Mouse (Mus musculus) ES-E14 (cell line): ENCODE measurements around the gene Emilin2.

ENCODE experiments used
- CHD2 ChIP-seq: IDR thresholded peaks from 2 replicates; pipeline ENCODE4 v1.6.1; 2014; ENCODE audit warnings: mild to moderate bottlenecking, low read depth, low read length, inconsistent platforms
- HCFC1 ChIP-seq: IDR thresholded peaks from 2 replicates; pipeline ENCODE4 v1.6.1; 2012; ENCODE audit warnings: low read length, inconsistent platforms, borderline replicate concordance; ENCODE audit not compliant: insufficient read depth
- MAFK ChIP-seq: IDR thresholded peaks from 2 replicates; pipeline ENCODE4 v1.6.1; 2014; ENCODE audit warnings: mild to moderate bottlenecking, low read depth, low read length, inconsistent platforms; ENCODE audit not compliant: insufficient read depth

DNA sequence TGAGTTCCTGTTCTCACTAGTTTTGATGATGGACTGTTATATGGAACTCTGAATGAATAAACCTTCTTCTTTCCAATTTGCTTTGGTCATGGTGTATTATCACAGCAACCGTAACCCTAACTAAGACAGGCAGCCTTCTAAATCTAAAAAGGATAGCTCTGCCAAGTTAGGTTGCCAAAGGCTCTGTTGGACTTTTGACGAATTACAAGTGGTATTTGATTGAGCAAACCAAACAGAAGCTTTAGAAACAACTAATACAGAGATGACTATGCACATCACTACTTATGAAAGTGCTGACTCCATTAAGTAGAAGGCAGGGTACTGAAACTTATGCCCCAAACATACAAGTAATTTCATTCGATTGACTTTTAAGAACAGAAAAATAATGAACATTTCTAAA, 36.4 kb upstream of the Emilin2 start:
- TF ChIP-seq HCFC1 (no peak), CHD2 (no peak), MAFK (no peak)
